ENCODE assay signal across 9 mouse cellular contexts in the genomic region with DNA sequence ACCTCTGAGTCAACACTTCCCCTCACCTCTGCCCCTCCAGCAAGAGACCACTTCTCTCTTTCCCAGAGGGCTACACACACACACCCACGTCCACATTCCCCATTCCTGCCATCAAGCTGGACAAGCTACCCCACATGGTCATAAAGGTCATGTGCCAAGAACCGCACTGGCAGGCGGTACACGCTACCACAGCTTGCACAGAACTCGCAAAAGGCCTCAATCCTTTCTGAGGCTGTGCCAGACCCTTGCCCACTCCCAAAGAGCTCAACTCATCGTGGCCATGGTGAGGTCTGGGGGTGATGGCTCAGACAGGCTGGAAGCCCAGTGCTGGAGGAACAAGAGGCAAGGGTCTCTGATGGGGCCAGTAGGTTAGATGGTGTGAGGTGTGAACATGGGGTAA. TPM values are rescaled to one million over a fixed set of nuclear protein-coding genes. Genes with fewer than 3 reads are reported as not detected.
DNase-seq lines count a peak whose midpoint lies in the region; ATAC-seq lines count a peak whose summit lies in the region.
"Had no signal": no experiment of that assay in that cellular context is flagged by ENCODE, and none has a peak within 500 bp of the region (broad histone marks: within the 10 kb centered on the region; RNA-seq: fewer than 3 reads in every experiment).

No protein-coding gene starts in this region.

- no peaks in the 10 kb centered on the region for H3K36me3 ChIP-seq in lung, embryonic 16.5 days (ENCODE audit: control insufficient read depth, insufficient read depth, low read length)
- H3K36me3 ChIP-seq in limb, embryonic 11.5 days (ENCODE audit: control insufficient read depth, insufficient read depth, low read length) = no peaks in the 10 kb centered on the region
- H3K36me3 ChIP-seq in stomach, embryonic 14.5 days (ENCODE audit: control insufficient read depth, insufficient read depth, low read length) = no peaks in the 10 kb centered on the region; the same call in 1 of the 2 replicates

- peak; percentile 71 for DNase-seq in cerebellum, adult 9-11 months
- DNase-seq in cerebellum, postnatal 25 days = no peak
- DNase-seq in lung, postnatal 14 days = no peak
- DNase-seq in limb, embryonic 11.5 days (ENCODE audit: low spot score) = no peak
- no peak for DNase-seq in layer of hippocampus, adult 18-20 months (ENCODE audit: low spot score in 2 of 2)
- no peak for DNase-seq in left cerebral cortex, adult 8-10 months (ENCODE audit: low spot score in 2 of 2)
- DNase-seq: adrenal gland, postnatal 25 days had no signal

- no peak overlapping the region for H3K27ac ChIP-seq in lung, embryonic 16.5 days (ENCODE audit: low read length)
- H3K27ac ChIP-seq in limb, embryonic 11.5 days (replicated peaks; ENCODE audit: low read depth, low read length) = no peak overlapping the region
- H3K27ac ChIP-seq in stomach, embryonic 14.5 days (ENCODE audit: low read length) = no peak overlapping the region

- WGBS in lung, embryonic 16.5 days = 81% methylated on average over 6 of the region's 6 CpGs
- WGBS in limb, embryonic 11.5 days = 86% methylated on average over 6 of the region's 6 CpGs
- 83% methylated on average over 6 of the region's 6 CpGs for WGBS in stomach, embryonic 14.5 days

- peak overlapping the region; percentile 97 for H3K9ac ChIP-seq in lung, embryonic 16.5 days (ENCODE audit: low read length)
- H3K9ac ChIP-seq in limb, embryonic 11.5 days (ENCODE audit: low read length) = no peak overlapping the region
- H3K9ac ChIP-seq in stomach, embryonic 14.5 days (replicated peaks; ENCODE audit: low read depth, low read length) = 0 out of 2 replicates have a peak overlapping the region, but pooled peaks have one; percentile 96

- no peak for ATAC-seq in lung, embryonic 16.5 days (ENCODE audit: low read depth)
- no peak for ATAC-seq in limb, embryonic 11.5 days (ENCODE audit: insufficient number of reproducible peaks, low FRiP score, low TSS enrichment, low read depth)
- no peak for ATAC-seq in stomach, embryonic 14.5 days (ENCODE audit: insufficient number of reproducible peaks, insufficient read depth, low FRiP score, low read depth)

- H3K4me3 ChIP-seq in lung, embryonic 16.5 days (ENCODE audit: low read length) = no peak overlapping the region
- H3K4me3 ChIP-seq in limb, embryonic 11.5 days (ENCODE audit: low read depth, low read length) = no peak overlapping the region
- H3K4me3 ChIP-seq in stomach, embryonic 14.5 days (ENCODE audit: low read depth, low read length) = peak overlapping the region; percentile 96

- H3K9me3 ChIP-seq in lung, embryonic 16.5 days (ENCODE audit: control insufficient read depth, low read length) = no peaks in the 10 kb centered on the region
- H3K9me3 ChIP-seq in limb, embryonic 11.5 days (ENCODE audit: control insufficient read depth, low read length) = no peaks in the 10 kb centered on the region
- H3K9me3 ChIP-seq in stomach, embryonic 14.5 days (ENCODE audit: control insufficient read depth, low read depth, low read length) = no peaks in the 10 kb centered on the region

- H3K4me2 ChIP-seq in lung, embryonic 16.5 days (ENCODE audit: low read depth, low read length) = peak overlapping the region; percentile 93
- peak overlapping the region; percentile 90; the same call in 1 of the 2 replicates for H3K4me2 ChIP-seq in limb, embryonic 11.5 days (ENCODE audit: low read depth, severe bottlenecking)
- peak overlapping the region; percentile 91 for H3K4me2 ChIP-seq in stomach, embryonic 14.5 days (replicated peaks; ENCODE audit: low read depth, low read length)

- H3K27me3 ChIP-seq in lung, embryonic 16.5 days (ENCODE audit: control insufficient read depth, insufficient read depth, low read depth, low read length) = no peaks in the 10 kb centered on the region
- no peaks in the 10 kb centered on the region for H3K27me3 ChIP-seq in limb, embryonic 11.5 days (ENCODE audit: control insufficient read depth, insufficient read depth, low read length)
- no peaks in the 10 kb centered on the region for H3K27me3 ChIP-seq in stomach, embryonic 14.5 days (ENCODE audit: control insufficient read depth, insufficient read depth, low read length)

- peaks cover 23% of the 10 kb centered on the region for H3K4me1 ChIP-seq in lung, embryonic 16.5 days (replicated peaks; ENCODE audit: control insufficient read depth, insufficient read depth, low read length)
- peaks cover 9% of the 10 kb centered on the region for H3K4me1 ChIP-seq in limb, embryonic 11.5 days (ENCODE audit: control insufficient read depth, insufficient read depth, low read length)
- H3K4me1 ChIP-seq in stomach, embryonic 14.5 days (ENCODE audit: control insufficient read depth, insufficient read depth, low read length) = peaks cover 17% of the 10 kb centered on the region

RNA-seq across cellular contexts. Expression of a gene that starts 2.0 kb away (rescaled TPM):
- polyA plus RNA-seq in lung, embryonic 16.5 days (2015; fragmentation: Nextera tagmentation; extraction: Ambion mirVana) = 15.3 and 33.2 TPM in 2 replicates
- polyA plus RNA-seq in limb, embryonic 11.5 days (2014; fragmentation: Nextera tagmentation; extraction: Ambion mirVana) = 67.4 and 67.9 TPM in 2 replicates
- 46.3 and 64.2 TPM in 2 replicates for polyA plus RNA-seq in stomach, embryonic 14.5 days (2014; fragmentation: Nextera tagmentation; extraction: Ambion mirVana)
- 100 to 1,000 TPM; 110 to 114 TPM for total RNA-seq in layer of hippocampus, adult 18-20 months (2021)
- 10 to 100 TPM; 88.6 to 97.6 (median 94.5) TPM for total RNA-seq in left cerebral cortex, adult 8-10 months (2022)

RNA-seq across cellular contexts. Expression of a gene that starts 23.0 kb away (rescaled TPM):
- polyA plus RNA-seq in lung, embryonic 16.5 days (2015; fragmentation: Nextera tagmentation; extraction: Ambion mirVana) = 66.3 and 82.1 TPM in 2 replicates
- 95.3 and 98.5 TPM in 2 replicates for polyA plus RNA-seq in limb, embryonic 11.5 days (2014; fragmentation: Nextera tagmentation; extraction: Ambion mirVana)
- polyA plus RNA-seq in stomach, embryonic 14.5 days (2014; fragmentation: Nextera tagmentation; extraction: Ambion mirVana) = 71.3 and 75.5 TPM in 2 replicates
- 10 to 100 TPM; 44.7 to 46.1 TPM for total RNA-seq in layer of hippocampus, adult 18-20 months (2021)
- 10 to 100 TPM; 36.0 to 47.0 (median 40.9) TPM for total RNA-seq in left cerebral cortex, adult 8-10 months (2022)

RNA-seq across cellular contexts. Expression of a gene that starts 32.2 kb away (rescaled TPM):
- polyA plus RNA-seq in lung, embryonic 16.5 days (2015; fragmentation: Nextera tagmentation; extraction: Ambion mirVana) = 20.6 and 38.4 TPM in 2 replicates
- polyA plus RNA-seq in limb, embryonic 11.5 days (2014; fragmentation: Nextera tagmentation; extraction: Ambion mirVana) = 126 and 152 TPM in 2 replicates
- polyA plus RNA-seq in stomach, embryonic 14.5 days (2014; fragmentation: Nextera tagmentation; extraction: Ambion mirVana) = 43.5 and 67.4 TPM in 2 replicates
- total RNA-seq in layer of hippocampus, adult 18-20 months (2021) = 100 to 1,000 TPM; 230 to 247 TPM
- total RNA-seq in left cerebral cortex, adult 8-10 months (2022) = 100 to 1,000 TPM; 214 to 250 (median 240) TPM

RNA-seq across cellular contexts. Expression of a gene that starts 46.9 kb away (rescaled TPM):
- 42.3 and 45.7 TPM in 2 replicates for polyA plus RNA-seq in lung, embryonic 16.5 days (2015; fragmentation: Nextera tagmentation; extraction: Ambion mirVana)
- 44.0 and 48.6 TPM in 2 replicates for polyA plus RNA-seq in limb, embryonic 11.5 days (2014; fragmentation: Nextera tagmentation; extraction: Ambion mirVana)
- polyA plus RNA-seq in stomach, embryonic 14.5 days (2014; fragmentation: Nextera tagmentation; extraction: Ambion mirVana) = 47.9 and 51.1 TPM in 2 replicates
- 10 to 100 TPM; 13.2 to 13.5 TPM for total RNA-seq in layer of hippocampus, adult 18-20 months (2021)
- total RNA-seq in left cerebral cortex, adult 8-10 months (2022) = 10 to 100 TPM; 12.0 to 17.6 (median 14.8) TPM

RNA-seq across cellular contexts. Expression of a gene that starts 47.1 kb away (rescaled TPM):
- polyA plus RNA-seq in lung, embryonic 16.5 days (2015; fragmentation: Nextera tagmentation; extraction: Ambion mirVana) = 23.6 and 26.8 TPM in 2 replicates
- 4.8 and 5.0 TPM in 2 replicates for polyA plus RNA-seq in limb, embryonic 11.5 days (2014; fragmentation: Nextera tagmentation; extraction: Ambion mirVana)
- polyA plus RNA-seq in stomach, embryonic 14.5 days (2014; fragmentation: Nextera tagmentation; extraction: Ambion mirVana) = 16.7 and 18.4 TPM in 2 replicates
- 10 to 100 TPM; 52.5 to 54.7 TPM for total RNA-seq in layer of hippocampus, adult 18-20 months (2021)
- total RNA-seq in left cerebral cortex, adult 8-10 months (2022) = 10 to 100 TPM; 44.2 to 67.8 (median 57.0) TPM
